Mouse (Mus musculus) heart, postnatal 0 days (tissue): ENCODE data around the gene Zranb3.

Source experiments
- CTCF ChIP-seq: IDR thresholded peaks from 2 replicates; pipeline ENCODE4 v1.5.1; 2016; ENCODE audit warnings: antibody characterized with exemption, control low read depth, low read depth
- EP300 ChIP-seq: IDR thresholded peaks from 2 replicates; pipeline ENCODE4 v1.6.1; 2016; ENCODE audit warnings: antibody characterized with exemption, low read depth

GRCm38 (mm10) chr1:127961140-127961539 is 141.7 kb downstream of the Zranb3 start:
- TF ChIP-seq EP300 (no peak), CTCF (no peak)
